Mouse (Mus musculus): ENCODE data around the gene Spred2.

GRCm38 (mm10) chr11:19941978-19942377 is 17.8 kb downstream of the Spred2 start:
- TF ChIP-seq EP300 (optimal IDR thresholded peaks at IDR 0.05): no peak
- TF ChIP-seq CTCF (IDR thresholded peaks at IDR 0.05; ENCODE audit: low read depth): no peak

Data from stomach, postnatal 0 days (tissue).